Mouse (Mus musculus): ENCODE results near the gene Mtmr12.

- TF ChIP-seq POLR2A (IDR thresholded peaks at IDR 0.05; ENCODE audit: borderline replicate concordance, extremely low read depth, insufficient read depth, insufficient read length, poor library complexity, severe bottlenecking): no peak
- TF ChIP-seq CTCF (IDR thresholded peaks at IDR 0.05; ENCODE audit: borderline replicate concordance, extremely low read depth, insufficient read depth, insufficient read length): no peak
Measured at GRCm38 (mm10) chr15:12273325-12274052, 68.7 kb downstream of the Mtmr12 start.
